Mouse (Mus musculus): ENCODE measurements around the gene Tbx2.

The Tbx2 gene

GRCm38 (mm10) chr11:85827342-85827741 lies 5.0 kb upstream of the Tbx2 start:
- DNase-seq, result no peak

- DNase-seq, result no peak
These were observed 3.4 kb upstream of the Tbx2 start for GRCm38 (mm10) chr11:85828691-85829519.

GRCm38 (mm10) chr11:85829520-85830440 lies 2.6 kb upstream of the Tbx2 start:
- no peak for DNase-seq

DNA sequence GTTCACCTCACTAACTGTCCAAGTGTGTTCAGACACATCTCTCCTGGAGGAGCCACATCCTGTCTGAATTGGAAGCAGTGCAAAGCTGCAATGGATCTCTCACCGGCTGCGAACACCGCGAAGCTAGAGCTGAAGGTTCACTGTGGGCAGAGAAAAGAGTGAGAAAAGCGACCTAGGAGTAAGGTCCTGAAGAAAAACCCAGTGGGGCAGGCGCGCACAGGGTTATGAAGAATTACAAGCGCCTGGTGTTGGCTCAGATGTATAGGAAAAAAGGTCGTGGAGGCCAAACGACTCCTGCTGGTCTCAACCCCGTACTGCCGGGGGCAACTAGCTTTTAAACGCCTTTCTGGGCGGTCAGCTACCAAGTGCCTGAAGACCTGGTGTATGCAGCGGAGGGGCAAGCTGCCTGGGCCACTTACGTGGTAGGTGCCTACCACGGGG lies 1.4 kb upstream of the Tbx2 start:
- DNase-seq, result peak in 1 of 2 experiments; percentile 28

DNA sequence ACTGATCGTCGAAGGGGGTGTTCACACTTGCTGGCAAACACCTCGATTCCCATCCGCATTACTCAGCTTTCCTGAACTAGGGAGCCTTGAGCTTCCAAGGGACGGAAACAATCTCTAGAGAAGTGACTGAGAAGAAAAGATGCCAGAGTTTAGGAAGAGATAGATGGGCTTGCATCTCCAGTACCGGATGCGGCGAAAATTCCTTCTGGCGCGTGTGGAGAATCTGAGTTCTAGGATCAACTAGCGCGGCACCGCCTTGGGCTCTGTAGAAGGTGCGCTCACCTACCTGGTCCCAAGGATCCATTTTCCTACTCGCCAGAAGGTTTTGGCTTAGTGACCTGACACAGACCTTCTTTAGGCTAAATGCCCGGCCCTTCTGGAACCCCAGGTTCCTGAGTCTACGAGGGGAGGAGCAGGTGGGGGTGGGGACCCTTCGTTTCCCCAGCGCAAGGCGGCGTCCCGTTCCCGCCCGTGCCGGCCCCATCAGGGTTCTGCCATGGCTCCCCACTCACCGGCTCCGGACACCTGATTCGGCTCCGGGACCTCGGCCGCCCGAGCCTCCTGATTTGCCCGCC lies 608 bp upstream of the Tbx2 start:
- DNase-seq, result no peak

DNA sequence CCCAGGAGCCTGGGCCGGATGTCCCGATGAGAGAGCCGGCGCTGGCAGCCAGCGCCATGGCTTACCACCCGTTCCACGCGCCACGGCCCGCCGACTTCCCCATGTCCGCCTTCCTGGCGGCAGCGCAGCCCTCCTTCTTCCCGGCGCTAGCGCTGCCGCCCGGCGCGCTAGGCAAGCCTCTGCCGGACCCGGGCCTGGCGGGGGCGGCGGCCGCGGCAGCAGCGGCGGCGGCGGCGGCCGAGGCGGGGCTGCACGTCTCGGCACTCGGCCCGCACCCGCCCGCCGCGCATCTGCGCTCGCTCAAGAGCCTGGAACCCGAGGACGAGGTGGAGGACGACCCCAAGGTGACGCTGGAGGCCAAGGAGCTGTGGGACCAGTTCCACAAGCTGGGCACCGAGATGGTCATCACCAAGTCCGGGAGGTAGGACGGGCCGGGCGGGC lies 750 bp downstream of the Tbx2 start:
- DNase-seq, result peak in 1 of 2 experiments; percentile 31

DNA sequence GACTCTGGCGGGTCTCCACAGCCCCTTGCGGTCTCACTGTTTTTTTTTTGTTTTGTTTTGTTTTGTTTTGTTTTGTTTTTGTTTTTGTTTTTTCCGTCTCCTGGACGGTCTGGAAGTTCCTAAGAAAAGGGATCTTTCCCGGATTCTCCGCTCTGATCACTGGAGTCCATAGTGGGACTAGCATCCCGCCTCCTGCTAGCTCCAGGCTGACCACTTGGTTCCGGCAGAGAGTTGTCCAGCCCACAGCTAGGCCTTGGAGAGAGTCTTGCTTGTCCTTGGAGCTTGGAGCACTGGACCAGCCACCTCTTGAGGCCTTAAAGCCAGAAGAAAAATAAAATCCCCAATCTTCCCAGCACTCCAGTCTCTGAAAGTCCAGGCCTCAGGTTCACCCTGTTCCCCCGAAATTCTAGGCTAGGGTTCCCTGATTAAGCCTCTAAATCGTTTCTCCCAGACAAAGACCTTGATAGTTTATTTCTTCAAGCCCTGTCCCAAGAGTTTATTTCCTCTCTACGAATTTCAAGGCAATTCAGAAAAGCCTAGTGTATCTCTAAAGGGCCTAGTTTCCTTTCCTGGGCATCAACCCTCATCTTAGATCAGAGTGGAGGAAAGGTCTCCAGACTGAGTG lies 1.5 kb downstream of the Tbx2 start:
- DNase-seq, result peak in 1 of 2 experiments; percentile 54

GRCm38 (mm10) chr11:85834386-85834931 lies 2.1 kb downstream of the Tbx2 start:
- DNase-seq, result no peak

DNA sequence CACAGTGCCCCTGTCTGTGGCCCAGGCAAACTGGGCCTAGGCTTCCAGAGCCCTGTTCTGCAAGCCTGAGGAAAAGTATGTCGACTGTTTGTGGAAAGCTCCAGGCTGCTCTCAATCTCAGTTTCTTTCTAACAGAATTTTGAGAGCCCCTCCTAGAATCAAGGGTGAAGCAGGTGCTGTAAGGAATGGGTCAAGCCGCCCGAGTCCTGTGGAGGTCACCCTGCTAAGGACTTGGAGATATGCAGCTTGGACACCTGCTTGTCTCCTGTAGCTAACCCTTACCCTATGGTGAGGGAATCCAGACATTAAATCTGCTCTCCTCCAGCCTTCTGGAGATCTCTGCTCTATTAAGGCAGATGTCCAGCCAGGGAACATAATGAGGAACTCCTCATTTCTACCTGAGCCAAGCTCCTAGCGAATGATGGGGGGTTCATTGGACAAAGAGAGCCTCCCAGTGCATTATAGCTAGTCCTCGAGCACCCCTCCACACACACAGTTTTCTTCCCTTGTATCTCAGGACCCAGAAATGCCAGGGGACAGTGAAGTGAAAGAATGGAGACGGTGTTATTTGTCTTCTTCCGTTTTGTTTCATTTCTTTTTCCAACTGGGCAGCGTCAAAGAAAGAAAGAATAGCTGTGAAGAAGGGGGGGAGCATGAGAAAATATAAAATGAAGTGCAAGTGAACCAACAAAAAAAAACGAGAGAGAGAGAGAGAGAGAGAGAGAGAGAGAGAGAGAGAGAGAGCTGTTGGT lies 2.8 kb downstream of the Tbx2 start:
- no peak for DNase-seq

DNA sequence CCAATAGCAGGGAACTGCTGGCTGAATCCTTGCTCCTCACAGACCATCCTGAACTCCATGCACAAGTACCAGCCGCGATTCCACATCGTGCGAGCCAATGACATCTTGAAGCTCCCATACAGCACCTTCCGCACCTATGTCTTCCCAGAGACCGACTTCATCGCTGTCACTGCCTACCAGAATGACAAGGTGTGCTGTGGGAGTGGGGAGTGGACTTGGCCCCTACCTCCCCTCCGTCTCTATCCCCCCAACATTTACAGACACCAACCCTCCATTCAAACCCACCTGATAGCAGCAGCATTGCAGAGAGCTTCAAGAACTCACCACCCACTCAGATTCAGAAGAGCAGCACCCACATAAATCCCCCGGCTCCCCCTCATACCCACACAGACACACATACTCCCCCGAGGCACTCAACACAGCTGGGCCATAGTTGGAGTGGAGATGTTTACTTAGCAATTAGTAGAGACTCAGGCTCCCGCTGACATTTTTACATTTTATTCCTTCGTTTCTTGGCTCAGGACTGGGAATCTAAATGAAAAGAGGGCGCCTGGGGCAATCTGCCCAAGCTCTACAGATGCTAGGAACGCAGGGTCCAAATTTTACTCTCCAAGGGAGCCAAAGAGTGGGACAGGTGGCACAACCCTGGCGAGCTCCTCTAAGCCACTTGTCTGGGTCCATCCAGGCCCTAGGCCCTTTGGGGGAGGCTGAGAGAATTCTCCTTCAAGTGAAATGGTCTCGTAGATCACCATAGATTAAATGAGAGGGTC lies 3.6 kb downstream of the Tbx2 start:
- DNase-seq, result peak in 1 of 2 experiments; percentile 30

DNA sequence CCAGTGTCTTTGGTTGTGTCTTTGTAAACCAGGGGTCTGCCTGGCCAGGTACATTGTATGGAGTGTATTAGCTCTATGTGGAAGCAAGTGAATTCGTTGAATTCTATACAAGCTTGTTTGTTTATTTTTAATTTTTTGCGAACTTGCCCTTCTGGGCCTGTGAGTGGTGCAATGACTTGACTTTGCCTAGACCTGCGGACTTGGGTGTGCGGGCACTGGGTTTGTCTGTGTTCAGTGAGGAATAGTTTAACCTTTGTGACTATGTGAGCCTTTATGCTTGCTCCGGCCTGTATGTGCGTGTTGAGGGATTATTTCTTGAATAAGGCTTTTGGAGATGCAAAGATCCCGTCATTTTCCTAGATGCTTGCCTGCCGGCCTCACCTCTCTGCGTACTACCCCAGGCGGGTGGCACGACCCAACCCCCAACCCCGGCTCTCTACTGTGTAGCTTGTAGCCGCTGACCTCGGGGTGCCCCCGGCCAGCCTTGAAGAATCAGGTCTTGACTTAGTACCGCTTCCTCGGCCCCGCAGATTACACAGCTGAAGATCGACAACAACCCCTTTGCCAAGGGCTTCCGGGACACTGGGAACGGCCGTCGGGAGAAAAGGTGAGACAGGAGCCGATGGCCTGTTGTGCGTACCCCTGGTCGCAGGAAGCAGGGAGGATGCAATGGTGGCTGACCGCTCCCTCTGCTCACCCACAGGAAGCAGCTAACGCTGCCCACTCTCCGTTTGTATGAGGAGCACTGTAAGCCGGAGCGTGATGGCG lies 4.4 kb downstream of the Tbx2 start:
- peak in 1 of 2 experiments; percentile 33 for DNase-seq

DNA sequence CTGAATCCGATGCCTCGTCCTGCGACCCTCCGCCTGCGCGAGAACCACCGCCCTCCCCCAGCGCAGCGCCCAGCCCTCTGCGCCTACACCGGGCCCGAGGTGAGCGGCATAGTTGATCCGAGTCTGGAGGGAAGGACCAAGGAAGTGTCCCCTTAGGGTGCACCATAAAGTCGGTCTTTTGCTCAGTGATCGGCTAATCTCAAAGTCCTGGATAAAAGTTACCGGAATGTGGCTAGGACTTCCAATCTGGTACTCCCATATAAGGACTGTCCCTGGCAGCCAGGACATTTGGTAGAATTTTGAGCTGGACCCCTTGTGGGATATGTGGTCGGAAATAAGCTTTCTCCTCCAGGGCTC lies 4.9 kb downstream of the Tbx2 start:
- no peak for DNase-seq

DNA sequence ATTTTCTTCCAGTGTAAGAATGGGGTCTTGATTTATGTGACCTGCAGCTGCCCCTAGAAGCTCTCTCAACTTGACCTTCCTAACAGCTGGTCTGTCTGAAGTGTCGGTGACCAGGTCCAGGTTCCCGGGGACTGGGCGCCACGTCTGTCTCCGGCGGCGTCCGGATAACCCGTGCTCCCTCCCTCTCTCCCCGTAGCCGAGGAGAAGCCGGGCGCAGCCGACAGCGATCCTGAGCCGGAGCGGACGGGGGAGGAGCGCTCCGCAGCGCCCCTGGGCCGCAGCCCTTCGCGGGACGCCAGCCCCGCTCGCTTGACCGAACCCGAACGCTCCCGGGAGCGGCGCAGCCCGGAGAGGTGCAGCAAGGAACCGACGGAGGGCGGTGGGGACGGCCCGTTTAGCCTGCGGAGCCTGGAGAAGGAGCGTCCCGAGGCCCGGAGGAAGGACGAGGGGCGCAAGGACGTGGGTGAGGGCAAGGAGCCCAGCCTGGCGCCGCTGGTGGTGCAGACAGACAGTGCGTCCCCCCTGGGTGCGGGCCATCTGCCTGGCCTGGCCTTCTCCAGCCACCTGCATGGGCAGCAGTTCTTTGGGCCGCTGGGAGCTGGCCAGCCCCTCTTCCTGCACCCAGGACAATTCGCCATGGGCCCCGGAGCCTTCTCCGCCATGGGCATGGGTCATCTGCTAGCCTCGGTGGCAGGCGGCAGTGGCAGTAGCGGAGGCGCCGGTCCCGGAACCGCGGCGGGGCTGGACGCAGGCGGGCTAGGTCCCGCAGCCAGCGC lies 5.5 kb downstream of the Tbx2 start:
- peak in 1 of 2 experiments; percentile 28 for DNase-seq

DNA sequence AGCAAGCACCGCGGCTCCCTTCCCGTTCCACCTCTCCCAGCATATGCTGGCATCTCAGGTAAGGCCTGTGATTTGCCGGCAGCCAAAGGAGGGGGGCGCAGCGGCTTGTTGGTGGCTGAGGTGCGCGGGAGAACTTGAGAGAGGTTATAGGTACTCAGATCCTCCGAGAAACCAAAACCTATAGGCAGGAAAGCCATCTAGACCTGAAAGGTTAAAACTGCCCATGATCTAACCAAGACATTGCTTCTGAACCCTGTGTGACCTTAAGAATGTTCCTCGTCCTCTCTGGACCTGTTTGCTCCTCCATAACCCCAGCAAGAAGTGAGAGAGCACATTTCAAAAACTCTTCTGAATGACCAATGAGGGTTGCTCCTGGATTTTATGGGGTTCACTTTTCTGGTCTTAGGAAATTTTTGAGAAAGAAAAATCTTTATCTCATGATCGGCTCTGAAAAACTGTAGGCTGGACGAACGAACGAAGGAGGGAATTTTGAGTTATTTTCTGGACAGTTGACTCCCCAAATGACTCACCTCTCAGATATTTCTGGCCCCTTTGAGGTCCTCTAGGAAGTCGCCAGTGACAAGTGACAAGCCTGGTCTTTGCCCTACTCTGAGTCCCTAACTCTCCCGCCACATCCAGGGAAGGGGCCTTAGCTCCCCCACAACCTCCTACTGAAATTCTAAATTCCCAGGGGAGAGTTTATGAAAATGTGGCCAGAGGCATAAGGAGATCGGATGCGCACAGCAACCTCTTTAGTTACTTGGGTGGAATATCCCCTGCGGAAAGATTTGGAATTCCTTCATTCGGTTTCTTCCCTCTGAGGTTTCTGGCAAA lies 6.3 kb downstream of the Tbx2 start:
- DNase-seq, result no peak

GRCm38 (mm10) chr11:85839258-85840030 lies 7.1 kb downstream of the Tbx2 start:
- no peak for DNase-seq

DNA sequence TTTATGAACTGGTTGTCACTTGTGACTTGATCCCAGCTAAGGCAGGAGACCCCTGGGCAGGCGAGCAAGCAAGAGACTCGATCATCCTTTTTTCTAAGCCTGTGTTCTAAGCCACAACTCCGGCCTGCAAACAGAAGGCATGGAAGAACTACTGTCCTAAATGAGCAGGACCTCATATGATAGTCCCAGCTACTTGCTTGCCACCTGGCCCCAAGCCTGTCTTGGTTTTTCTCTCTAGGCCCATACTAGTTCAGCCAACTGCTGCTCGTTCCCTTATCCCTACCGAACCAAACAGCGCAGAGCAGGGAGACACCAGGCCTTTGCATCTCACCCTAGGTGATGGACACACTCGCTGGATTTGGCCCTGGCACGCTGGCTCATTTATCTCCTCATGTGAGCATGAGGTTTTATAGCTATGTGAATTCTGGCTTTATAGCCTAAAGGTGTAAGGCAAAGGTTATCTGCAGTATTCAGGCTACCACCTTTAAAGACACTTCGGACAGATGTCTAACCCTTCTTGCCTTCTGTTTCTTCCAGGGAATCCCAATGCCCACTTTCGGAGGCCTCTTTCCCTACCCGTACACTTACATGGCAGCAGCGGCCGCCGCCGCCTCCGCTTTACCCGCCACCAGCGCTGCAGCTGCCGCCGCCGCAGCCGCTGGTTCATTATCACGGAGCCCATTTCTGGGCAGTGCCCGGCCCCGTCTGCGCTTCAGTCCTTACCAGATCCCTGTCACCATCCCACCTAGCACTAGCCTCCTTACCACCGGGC lies 7.9 kb downstream of the Tbx2 start:
- DNase-seq, result no peak

GRCm38 (mm10) chr11:85840803-85841145 lies 8.4 kb downstream of the Tbx2 start:
- DNase-seq, result no peak

All from cerebellum, postnatal 14 days (tissue).